Mouse (Mus musculus) MEL (cell line): Measurements from ENCODE around the gene Lcn2.

Source experiments
- CHD1 ChIP-seq: IDR thresholded peaks from 2 replicates; pipeline ENCODE4 v1.6.1; 2012; ENCODE audit warnings: low read depth, mild to moderate bottlenecking, inconsistent platforms, low read length, improper control_type of control experiment
- USF2 ChIP-seq, 2 experiments: IDR thresholded peaks; 2 replicates each; pipeline ENCODE4 v1.6.1; 2011 to 2012; ENCODE audit warnings: improper control_type of control experiment in 2 of 2, low read length in 2 of 2, borderline replicate concordance in 1 of 2, inconsistent platforms in 1 of 2, low read depth in 1 of 2, mild to moderate bottlenecking in 1 of 2; ENCODE audit not compliant: insufficient read depth in 1 of 2

DNA sequence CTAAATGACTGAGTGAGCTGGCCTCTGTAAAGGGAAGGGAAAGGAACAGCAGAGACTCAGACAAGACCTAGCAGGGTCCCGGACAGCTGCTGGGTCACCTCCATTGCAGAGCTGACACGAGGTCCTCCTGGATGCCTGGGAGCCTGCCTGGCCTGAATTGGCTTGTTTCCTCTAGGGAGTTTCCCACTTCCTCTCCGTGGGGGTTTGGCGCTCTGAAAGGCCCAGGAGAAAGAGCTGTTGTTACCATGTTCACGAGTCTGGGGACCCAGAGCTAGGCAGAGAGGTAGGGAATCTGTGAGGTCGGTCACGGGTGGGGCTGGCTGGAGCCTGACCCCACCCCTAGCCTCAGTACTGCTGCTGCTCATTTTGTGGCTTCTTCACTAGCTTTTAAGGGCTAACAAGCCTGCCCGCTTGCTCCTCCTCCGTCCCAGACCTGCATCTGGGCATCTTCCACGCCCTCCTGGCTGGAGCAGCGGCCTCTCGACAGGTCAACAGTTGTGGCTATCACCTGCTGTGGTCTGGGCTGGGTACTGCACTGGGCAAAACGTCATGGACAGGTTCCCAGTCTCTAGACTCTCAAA is 37.5 kb downstream of the Lcn2 start:
- TF ChIP-seq CHD1 = no peak
- TF ChIP-seq USF2 (IDR thresholded peaks at IDR 0.05; ENCODE audit: borderline replicate concordance in 1 of 2, insufficient read depth in 1 of 2, low read depth in 1 of 2, low read length in 2 of 2) = no peak
